Mouse (Mus musculus) heart, adult 2 months (tissue): ENCODE measurements around the gene Thsd4. TPM values are rescaled to one million over a fixed set of nuclear protein-coding genes. Genes with fewer than 3 reads are reported as not detected.

Experiments
- DNase-seq, 2 experiments: peaks; one replicate each; pipeline ENCODE4 v3.0.0; 2021
- H3K27ac ChIP-seq: fragments of 200-600 bp; 2 replicates; pipeline ENCODE4 v1.8.1; 2022
- H3K27me3 ChIP-seq: fragments of 200-500 bp; 2 replicates; pipeline ENCODE4 v1.6.1; 2012; ENCODE audit warnings: mild to moderate bottlenecking, low read length, inconsistent platforms, mixed read lengths; ENCODE audit not compliant: control insufficient read depth, insufficient read depth
- H3K36me3 ChIP-seq: fragments of 200-500 bp; 2 replicates; pipeline ENCODE4 v1.6.1; 2012; ENCODE audit warnings: low read length, inconsistent platforms; ENCODE audit not compliant: control insufficient read depth, insufficient read depth
- H3K4me1 ChIP-seq: fragments of 200-500 bp; 2 replicates; pipeline ENCODE4 v1.6.1; 2011; ENCODE audit warnings: low read length; ENCODE audit not compliant: control insufficient read depth, insufficient read depth
- H3K4me3 ChIP-seq: fragments of 200-600 bp; 2 replicates; pipeline ENCODE4 v1.8.1; 2022
- H3K79me2 ChIP-seq: fragments of 200-500 bp; replicated peaks from 2 replicates; pipeline ENCODE4 v1.6.1; 2012; ENCODE audit warnings: mild to moderate bottlenecking, inconsistent platforms, low read length, moderate library complexity, mixed read lengths; ENCODE audit not compliant: control insufficient read depth, insufficient read depth
- H3K9ac ChIP-seq: fragments of 200-500 bp; 2 replicates; pipeline ENCODE4 v1.6.1; 2012; ENCODE audit warnings: low read depth, mild to moderate bottlenecking, control low read depth, inconsistent platforms, low read length, mixed read lengths
- CTCF ChIP-seq: fragments of 200-600 bp; IDR thresholded peaks from 2 replicates; pipeline ENCODE4 v1.8.1; 2022; ENCODE audit warnings: antibody characterized with exemption, mild to moderate bottlenecking, moderate library complexity
- EP300 ChIP-seq: fragments of 200-500 bp; IDR thresholded peaks from 2 replicates; pipeline ENCODE4 v1.6.1; 2011; ENCODE audit warnings: low read depth, low read length, control low read depth; ENCODE audit not compliant: insufficient read depth
- POLR2A ChIP-seq: fragments of 200-500 bp; IDR thresholded peaks from 2 replicates; pipeline ENCODE4 v1.6.1; 2011; ENCODE audit warnings: mild to moderate bottlenecking, low read depth, low read length, control low read depth; ENCODE audit not compliant: insufficient read depth
- WGBS: fragments of 180-500 bp; shearing (Covaris S2); methylation state at CpG from one replicate; pipeline ENCODE4 v1.1.7; 2018; 5-methylcytosine and 5-hydroxymethylcytosine counted together
- intact Hi-C: fragments of 180-260 bp; cut with DNase I; formaldehyde crosslinking; loops from one replicate; pipeline ENCODE4 v1.15.1; 2025
- polyA plus RNA-seq: library from polyadenylated mRNA; depleted of rRNA; stranded (reverse); fragments of >200 nt; gene quantifications from 2 replicates; pipeline ENCODE4 v1.2.3, GENCODE M21; 2012
- total RNA-seq, 2 experiments: library from RNA; stranded (reverse); gene quantifications; 2 replicates each; pipeline ENCODE4 v1.2.3; 2021

Thsd4 gene
- total and polyA plus RNA-seq, 3 experiments: 3.5 to 5.2 (median 4.3) TPM

GRCm38 (mm10) chr9:60143816-60144215 is 378.0 kb downstream of the Thsd4 start:
- intact Hi-C loops: no loop called here
- Histone ChIP-seq H3K79me2 (no peaks in the 10 kb centered on the region), H3K4me1 (no peaks in the 10 kb centered on the region), H3K27ac (no peak overlapping the region), H3K4me3 (no peak overlapping the region), H3K27me3 (no peaks in the 10 kb centered on the region), H3K36me3 (no peaks in the 10 kb centered on the region), H3K9ac (no peak overlapping the region)
- WGBS: 94% methylated on average over 6 of the region's 6 CpGs
- TF ChIP-seq EP300 (no peak), CTCF (no peak), POLR2A (no peak)
- DNase-seq: no peak

- intact Hi-C loops: no loop called here
These were observed 380.7 kb downstream of the Thsd4 start for GRCm38 (mm10) chr9:60141081-60141514.

GRCm38 (mm10) chr9:60140411-60140810 is 381.4 kb downstream of the Thsd4 start:
- 60% methylated on average over 6 of the region's 6 CpGs for WGBS
- Histone ChIP-seq H3K36me3 (no peaks in the 10 kb centered on the region), H3K9ac (no peak overlapping the region), H3K4me3 (no peak overlapping the region), H3K27ac (no peak overlapping the region), H3K79me2 (no peaks in the 10 kb centered on the region), H3K27me3 (no peaks in the 10 kb centered on the region), H3K4me1 (no peaks in the 10 kb centered on the region)
- intact Hi-C loops: no loop called here
- TF ChIP-seq CTCF (no peak), EP300 (no peak), POLR2A (no peak)
- no peak for DNase-seq

More at GRCm38 (mm10) chr9:60141081-60141514, 380.7 kb downstream of the Thsd4 start:
- Histone ChIP-seq H3K9ac (no peak overlapping the region), H3K4me3 (no peak overlapping the region), H3K27me3 (no peaks in the 10 kb centered on the region), H3K36me3 (no peaks in the 10 kb centered on the region), H3K4me1 (no peaks in the 10 kb centered on the region), H3K27ac (no peak overlapping the region), H3K79me2 (no peaks in the 10 kb centered on the region)
- no peak for DNase-seq
- 57% methylated on average over 7 of the region's 7 CpGs for WGBS
- TF ChIP-seq EP300 (no peak), CTCF (no peak), POLR2A (no peak)

- no peak for TF ChIP-seq POLR2A
- no peak for TF ChIP-seq CTCF
- TF ChIP-seq EP300: no peak
- intact Hi-C loops: no loop called here
- H3K27me3 ChIP-seq: no peaks in the 10 kb centered on the region
- H3K27ac ChIP-seq: no peak overlapping the region
- no peaks in the 10 kb centered on the region for H3K79me2 ChIP-seq
- no peaks in the 10 kb centered on the region for H3K36me3 ChIP-seq
- no peak overlapping the region for H3K4me3 ChIP-seq
- WGBS: 83% methylated on average over 10 of the region's 10 CpGs
- no peaks in the 10 kb centered on the region for H3K4me1 ChIP-seq
- DNase-seq: no peak
- no peak overlapping the region for H3K9ac ChIP-seq
These were observed 382.4 kb downstream of the Thsd4 start for GRCm38 (mm10) chr9:60139446-60139845.

- Histone ChIP-seq H3K9ac (no peak overlapping the region), H3K27ac (no peak overlapping the region), H3K79me2 (no peaks in the 10 kb centered on the region), H3K4me1 (no peaks in the 10 kb centered on the region; the same call in 1 of the 2 replicates), H3K4me3 (no peak overlapping the region), H3K36me3 (no peaks in the 10 kb centered on the region), H3K27me3 (no peaks in the 10 kb centered on the region)
- WGBS: 81% methylated on average over 6 of the region's 6 CpGs
- intact Hi-C loops: no loop called here
- TF ChIP-seq POLR2A: no peak
- TF ChIP-seq CTCF: no peak
- no peak for TF ChIP-seq EP300
- no peak for DNase-seq
These were observed 392.4 kb downstream of the Thsd4 start for GRCm38 (mm10) chr9:60129235-60129991.

- intact Hi-C loops: no loop called here
- no peak overlapping the region for H3K4me3 ChIP-seq
- no peaks in the 10 kb centered on the region for H3K27me3 ChIP-seq
- H3K27ac ChIP-seq: no peak overlapping the region
- 57% methylated on average over 5 of the region's 5 CpGs for WGBS
- TF ChIP-seq EP300 (no peak), CTCF (no peak), POLR2A (no peak)
- H3K79me2 ChIP-seq: no peaks in the 10 kb centered on the region
- DNase-seq: peak in 1 of 2 experiments; percentile 14
- H3K9ac ChIP-seq: no peak overlapping the region
- no peaks in the 10 kb centered on the region for H3K36me3 ChIP-seq
- H3K4me1 ChIP-seq: no peaks in the 10 kb centered on the region; the same call in 1 of the 2 replicates
These were observed 394.9 kb downstream of the Thsd4 start for GRCm38 (mm10) chr9:60126961-60127360.
